Mouse (Mus musculus) spleen, postnatal 36 days (tissue): ENCODE measurements around the gene Gm11634.
"Not testable (repeated sequence)": the region's sequence is repeated elsewhere in the genome, so short reads cannot be mapped to it uniquely, and the experiment has no call there.

Experiments
- DNase-seq, 2 experiments: peaks; one replicate each; pipeline ENCODE4 v3.0.0; 2022; ENCODE audit warnings: low spot score in 2 of 2, mixed read lengths in 1 of 2

The Gm11634 gene

DNA sequence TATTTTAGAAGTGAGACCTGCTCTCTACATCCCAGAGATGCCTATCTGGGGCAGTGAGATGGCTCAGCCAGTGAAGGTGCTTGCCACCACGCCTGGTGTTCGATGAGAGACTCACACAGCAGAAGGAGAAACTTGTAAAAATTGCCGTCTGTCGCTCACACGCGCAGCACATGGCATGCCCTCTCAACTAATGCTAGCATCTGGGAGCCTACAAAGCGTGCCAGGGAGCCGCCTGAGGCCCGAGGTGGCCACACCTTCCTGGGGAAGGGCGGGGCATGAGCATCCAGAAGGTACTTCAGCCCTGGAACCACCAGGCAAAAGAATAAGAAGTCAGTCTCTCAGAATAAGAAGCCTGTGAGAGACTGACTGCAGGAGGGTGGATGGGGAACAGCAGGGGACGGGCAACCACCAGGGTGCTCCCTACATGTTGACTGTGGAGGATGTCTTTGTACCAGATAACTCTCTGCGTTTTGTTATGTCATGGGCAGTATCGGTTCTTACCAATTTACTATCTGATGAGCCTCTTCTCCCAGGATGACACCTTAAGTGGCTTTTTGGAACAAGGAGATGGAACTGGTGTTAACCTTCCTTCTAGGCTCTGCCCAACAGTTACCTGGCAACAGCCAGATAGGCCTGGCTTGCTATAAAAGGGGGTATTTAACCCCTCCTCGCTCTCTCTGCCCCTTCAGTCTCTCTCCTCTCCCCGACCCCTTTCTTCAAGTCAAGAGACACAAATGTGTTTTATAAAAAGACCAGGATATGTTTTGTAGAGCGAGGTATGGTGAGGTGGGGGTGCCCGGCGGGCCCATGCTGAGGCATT lies 18.1 kb upstream of the Gm11634 start:
- no peak for DNase-seq

DNA sequence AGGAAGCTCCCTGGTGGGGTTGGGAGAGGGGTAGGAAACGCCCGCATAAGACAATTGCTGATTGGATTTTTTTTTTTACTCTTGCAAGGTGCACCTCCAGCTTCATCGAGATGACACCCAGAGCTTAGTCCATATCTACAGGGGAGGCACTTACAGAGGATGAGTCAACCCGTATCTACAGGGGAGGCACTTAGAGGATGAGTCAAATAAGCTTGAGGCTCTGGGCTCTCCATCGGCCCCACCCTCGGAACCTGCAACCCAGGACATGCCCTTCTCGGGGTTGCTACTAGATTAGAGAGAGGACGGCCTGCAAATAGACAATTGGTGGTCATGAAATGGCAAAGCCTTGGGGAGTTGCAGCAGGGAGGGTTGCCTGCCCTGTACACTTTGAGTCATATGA lies 17.0 kb upstream of the Gm11634 start:
- DNase-seq: no peak

DNA sequence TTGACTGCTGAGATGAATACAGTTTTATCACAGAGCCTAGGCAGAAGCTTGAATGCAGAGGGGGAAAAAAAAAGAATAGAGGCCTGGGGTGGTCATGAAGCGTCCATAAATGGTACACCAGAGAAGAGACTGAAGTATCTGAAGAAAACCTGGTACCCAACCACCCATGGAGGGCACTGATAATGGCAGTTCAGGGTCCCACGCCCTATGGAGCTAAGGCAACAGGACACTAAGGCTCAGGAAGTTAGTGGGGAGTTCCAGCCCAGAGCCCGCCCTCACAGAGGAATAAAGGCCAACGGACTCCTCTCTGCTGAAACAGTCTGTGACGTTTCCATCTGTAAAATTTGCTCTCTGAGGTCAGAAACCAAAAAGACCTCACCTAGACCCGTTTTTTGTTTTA lies 16.3 kb upstream of the Gm11634 start:
- no peak for DNase-seq

DNA sequence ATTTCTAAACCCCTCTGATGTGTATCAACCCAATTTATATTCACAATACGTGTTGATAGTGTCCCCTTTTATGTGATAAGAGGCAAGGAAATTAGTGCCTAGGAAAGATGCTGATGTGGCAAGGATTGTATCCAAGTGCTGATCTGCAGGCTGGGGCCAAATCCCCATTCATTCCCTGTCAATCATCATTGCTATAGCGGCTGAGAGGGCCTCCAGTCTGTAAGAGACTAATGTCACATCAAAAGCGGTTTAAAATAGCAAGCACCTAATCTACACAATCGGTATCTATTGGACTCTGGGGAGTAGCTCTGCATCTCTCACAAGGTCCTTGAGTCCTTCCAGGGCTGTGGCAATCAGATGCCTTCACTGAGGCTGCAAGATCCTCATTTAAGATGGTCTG lies 15.1 kb upstream of the Gm11634 start:
- no peak for DNase-seq

DNA sequence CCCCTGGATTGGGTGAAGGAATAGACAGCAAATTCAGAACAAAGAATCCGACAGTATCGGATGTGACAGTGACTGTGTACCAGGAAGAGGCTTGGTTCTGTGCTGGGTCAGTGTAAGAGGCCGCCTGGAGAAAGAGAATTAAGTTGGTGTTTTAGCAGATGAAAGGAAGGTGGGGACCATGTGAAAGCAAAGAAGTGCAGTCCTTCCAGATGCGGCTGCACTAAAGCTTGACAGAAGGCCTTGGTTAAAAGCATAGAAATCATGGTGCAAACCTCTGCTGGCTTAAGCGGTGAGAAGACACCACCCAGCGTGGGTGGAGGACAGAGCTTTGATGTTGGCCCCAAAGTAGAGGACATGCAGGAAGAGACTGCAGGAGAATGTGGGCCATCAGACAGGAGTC lies 14.5 kb upstream of the Gm11634 start:
- no peak for DNase-seq

DNA sequence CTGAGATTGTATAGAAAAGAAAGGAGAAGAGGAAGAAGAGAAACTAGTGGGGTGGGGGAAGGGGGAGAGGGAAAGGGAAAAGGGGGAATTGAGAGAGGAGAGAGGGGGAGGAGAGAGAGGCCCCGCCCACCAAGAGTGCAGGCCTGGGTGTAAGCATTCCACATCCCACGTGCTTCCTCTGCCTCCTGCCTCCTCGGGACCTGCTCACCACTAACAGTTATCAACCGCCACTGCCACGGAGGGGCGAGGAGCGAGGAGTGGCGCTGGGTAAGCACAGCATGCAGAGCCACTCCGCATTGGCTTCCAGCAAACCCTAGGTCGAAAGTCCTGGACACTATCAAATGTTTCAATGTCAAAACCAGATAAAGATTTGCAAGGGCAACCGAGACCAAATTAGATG lies 11.4 kb upstream of the Gm11634 start:
- DNase-seq: no peak

DNA sequence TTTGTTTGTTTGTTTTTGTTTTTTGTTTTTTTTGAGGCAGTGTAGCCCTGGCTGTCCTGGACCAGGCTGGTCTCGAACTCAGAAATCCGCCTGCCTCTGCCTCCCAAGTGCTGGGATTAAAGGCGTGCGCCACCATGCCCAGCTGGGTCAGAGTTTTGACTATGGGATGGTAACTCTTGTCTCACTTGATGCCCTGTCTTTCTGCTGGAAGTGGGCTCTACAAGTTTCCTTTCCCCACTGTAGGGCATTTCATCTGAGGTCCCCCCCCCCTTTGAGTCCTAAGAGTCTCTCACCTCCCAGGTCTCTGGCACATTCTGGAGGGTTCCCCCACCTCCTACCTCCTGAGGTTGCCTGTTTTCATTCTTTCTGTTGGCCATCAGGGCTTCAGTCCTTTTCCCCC lies 8.1 kb upstream of the Gm11634 start:
- not testable (repeated sequence) for DNase-seq

DNA sequence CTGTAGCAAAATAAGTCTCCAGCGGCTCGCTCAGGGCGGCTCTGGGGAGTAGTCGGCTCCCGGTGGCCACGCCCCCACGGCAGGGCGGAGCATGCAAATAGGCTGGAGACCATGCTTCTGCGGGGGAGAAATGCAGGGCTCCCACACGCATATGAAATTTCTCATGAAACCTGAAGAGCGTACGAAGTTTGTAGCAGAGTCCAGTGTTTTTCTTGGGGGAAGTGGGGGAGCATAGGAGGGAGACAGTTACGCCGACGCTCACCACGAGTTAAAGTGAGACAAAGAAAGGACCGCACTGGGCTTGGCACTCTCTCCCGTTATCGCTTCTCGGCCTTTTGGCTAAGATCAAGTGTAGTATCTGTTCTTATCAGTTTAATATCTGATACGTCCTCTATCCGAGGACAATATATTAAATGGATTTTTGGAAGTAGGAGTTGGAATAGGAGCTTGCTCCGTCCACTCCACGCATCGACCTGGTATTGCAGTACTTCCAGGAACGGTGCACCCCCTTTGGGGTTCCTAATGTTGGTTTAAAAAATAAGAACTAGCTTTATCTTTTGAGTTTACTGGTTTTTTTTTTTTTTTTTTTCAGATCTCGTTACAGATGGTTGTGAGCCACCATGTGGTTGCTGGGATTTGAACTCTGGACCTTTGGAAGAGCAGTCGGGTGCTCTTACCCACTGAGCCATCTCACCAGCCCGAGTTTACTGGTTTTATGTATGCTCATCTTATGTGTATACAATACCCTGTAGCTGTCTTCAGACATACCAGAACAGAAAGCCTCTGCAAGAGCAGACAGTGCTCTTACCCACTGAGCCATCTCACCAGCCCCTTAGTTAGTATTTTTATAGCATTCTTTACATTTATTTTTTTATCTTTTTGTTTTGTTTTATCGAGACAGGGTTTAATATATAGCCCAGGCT lies 5.7 kb upstream of the Gm11634 start:
- peak; percentile 79 to 84 for DNase-seq

DNA sequence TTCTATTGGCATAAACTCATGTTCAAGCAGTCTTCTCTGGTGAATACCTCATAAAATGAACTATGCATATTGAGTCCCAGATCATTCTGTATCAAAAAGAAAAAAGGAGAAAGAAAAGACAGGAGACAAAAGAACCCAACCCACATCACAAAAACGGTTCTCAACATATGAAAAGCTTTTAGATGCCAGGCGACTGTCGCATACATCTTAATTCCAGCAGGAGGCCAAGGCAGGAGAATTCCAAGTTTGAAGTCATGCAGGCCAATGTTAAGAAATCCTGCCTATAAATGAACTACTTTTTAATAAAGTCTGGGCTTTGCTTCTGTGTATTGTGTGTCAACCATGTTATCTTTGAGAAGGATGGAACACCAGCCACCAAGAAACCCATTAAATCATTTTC lies 5.1 kb upstream of the Gm11634 start:
- no peak for DNase-seq

DNA sequence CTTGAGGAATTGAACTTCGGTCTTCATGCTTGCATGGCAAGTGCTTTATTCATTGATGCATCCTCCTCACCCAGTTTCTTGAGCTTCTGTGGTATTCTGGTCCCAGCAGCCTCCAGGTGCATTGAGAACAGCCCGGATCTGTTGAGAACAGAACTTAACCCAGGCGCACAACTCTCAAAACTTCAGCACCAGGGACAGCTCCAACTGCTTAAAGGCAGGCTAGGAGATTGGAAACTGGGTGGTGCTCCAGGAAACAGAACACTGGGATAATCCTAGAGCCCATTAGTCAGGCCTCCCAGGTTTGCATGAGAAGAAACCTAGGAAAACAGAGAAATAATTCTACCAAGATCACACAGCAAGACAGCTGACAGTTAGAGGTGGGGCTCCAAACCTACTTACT lies 3.4 kb upstream of the Gm11634 start:
- DNase-seq: peak in 1 of 2 experiments; percentile 19

DNA sequence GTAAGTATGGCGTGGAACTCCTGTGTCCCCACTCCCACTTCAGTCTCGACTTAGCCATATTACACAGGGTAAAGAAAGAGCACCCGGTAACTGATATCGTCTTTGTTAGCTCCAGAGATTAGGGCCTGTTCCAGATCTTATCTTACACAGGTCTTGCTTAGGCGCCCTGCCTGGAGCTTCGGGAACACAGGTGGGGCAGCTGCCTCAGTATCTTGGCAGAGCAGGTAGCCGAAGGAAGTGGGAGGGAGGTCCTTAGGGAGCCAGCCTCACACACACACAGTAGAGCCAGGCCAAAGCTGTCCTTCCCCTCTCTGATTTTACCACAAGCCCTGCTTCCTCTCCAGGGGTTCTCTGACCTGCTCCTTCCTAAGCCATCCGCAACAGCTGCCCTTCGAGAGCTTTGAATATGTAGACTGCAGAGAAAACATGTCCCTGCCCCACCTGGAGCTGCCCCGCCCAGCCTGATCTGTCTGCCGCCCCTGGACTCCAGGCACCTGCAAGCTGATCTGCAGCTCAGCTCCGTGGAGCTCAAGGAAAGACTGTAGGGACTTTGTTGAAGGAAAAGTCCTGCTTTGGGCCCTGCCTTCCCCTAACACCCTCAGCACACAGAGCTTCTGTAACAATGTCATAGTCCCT lies 8.9 kb downstream of the Gm11634 start:
- no peak for DNase-seq

DNA sequence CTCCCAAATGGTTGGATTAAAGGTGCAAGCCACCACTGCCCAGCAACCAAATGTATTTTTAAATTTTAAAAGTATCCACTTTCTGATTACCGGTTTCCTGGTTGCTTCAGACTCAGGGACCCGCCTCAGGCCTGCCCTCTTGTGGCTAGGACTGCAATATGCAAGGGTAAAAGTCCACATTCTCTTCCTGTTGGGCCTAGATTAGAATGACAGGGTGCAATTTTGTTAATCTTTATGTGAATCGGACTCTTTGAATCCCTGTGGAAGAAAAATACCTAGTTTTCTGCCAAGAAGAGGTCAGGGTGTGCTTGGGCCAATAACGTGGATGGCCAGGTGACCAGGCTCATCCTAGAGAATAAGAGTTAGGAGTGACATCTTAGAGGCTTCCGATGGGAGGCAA lies 9.6 kb downstream of the Gm11634 start:
- peak; percentile 45 to 56 for DNase-seq

DNA sequence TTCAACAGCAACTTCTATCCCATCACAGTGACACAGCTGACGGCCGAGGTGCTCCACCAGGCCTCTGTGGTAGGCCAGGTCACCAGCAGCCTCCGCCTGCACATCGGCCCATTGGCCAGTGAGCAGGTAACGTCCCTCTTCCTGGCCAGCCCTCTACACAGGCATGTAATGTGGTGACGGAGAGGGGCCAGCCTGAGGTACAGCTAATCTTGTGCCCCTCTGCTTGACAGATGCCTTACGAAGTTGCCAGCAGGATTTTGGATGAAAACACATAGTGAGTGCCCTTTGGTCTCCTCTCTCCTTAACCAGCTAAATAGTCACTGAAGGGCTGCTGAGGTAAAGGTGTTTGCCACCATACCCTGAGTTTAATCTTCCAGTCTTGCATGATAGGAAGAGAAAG lies 10.2 kb downstream of the Gm11634 start:
- DNase-seq: no peak

DNA sequence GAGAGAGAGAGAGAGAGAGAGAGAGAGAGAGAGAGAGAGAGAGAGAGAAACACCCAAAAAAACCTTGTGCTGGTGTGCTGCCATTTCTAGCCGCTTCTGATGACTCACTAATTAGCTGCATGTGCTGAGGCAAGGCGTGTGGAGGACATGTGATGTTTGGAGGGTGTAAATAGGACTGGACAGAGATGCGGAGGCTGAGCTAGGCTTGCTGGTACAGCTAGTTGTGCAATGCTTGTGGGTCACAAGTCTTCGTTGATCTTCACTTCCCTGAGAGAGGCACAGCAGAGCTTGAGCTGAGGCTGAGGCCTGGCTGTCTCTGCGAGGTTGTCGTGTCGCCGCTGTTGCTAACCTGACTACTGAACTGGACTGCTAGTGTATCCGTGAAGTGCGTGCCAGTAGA lies 11.4 kb downstream of the Gm11634 start:
- no peak for DNase-seq

DNA sequence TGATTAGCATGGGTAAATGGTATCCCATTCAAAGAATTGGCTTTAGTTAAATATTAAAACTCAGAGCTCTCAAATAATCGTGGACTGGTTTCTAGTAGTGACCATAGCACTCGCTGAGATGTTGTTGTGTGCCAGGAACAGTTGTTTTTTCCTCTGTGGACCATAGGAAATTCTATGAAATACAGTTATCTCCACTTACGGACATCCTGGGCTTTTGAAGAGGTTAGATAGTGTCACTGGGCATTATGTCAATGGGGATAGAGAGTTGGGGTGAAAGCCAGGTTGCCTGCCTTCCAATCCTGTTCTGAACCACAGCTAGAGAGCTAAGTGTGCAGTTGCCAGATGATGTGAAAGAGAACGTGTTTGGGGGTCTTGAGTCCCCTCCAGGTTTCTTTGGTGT lies 13.3 kb downstream of the Gm11634 start:
- no peak for DNase-seq

DNA sequence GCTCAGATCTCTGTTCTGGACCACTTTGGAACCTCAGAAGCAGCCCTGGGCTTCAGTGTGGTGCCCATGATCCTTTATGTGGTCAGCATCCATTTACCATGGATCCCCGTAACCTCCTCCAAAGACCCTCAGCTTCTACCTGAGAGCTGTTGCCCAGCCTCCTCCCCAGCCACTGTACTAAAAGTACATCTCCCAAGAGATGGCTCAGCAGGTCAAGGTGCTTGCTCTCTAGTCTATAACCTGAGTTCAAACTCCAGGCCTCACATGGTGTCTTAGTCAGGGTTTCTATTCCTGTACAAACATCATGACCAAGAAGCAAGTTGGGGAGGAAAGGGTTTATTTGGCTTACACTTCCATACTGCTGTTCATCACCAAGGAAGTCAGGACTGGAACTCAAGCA lies 14.0 kb downstream of the Gm11634 start:
- DNase-seq: not testable (repeated sequence)

DNA sequence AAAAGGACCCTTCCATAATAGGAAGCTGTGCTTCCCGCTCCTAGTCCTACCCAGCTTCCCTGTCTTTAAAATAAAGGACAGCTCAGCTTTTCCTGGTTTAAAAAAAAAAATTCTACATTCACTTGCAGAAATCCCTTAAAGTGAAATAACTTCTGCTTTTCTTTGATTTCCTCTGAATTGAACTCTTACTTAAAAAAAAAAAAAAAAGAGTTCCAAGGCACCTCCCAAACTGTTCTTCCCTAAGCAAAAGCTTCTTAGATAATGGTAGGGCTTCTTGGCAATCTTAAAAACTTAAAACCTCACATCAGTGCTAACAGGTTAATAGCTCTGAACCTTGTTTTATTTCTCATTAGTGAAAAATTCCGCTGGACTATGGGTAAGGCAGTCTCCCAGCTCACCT lies 15.9 kb downstream of the Gm11634 start:
- DNase-seq: no peak

DNA sequence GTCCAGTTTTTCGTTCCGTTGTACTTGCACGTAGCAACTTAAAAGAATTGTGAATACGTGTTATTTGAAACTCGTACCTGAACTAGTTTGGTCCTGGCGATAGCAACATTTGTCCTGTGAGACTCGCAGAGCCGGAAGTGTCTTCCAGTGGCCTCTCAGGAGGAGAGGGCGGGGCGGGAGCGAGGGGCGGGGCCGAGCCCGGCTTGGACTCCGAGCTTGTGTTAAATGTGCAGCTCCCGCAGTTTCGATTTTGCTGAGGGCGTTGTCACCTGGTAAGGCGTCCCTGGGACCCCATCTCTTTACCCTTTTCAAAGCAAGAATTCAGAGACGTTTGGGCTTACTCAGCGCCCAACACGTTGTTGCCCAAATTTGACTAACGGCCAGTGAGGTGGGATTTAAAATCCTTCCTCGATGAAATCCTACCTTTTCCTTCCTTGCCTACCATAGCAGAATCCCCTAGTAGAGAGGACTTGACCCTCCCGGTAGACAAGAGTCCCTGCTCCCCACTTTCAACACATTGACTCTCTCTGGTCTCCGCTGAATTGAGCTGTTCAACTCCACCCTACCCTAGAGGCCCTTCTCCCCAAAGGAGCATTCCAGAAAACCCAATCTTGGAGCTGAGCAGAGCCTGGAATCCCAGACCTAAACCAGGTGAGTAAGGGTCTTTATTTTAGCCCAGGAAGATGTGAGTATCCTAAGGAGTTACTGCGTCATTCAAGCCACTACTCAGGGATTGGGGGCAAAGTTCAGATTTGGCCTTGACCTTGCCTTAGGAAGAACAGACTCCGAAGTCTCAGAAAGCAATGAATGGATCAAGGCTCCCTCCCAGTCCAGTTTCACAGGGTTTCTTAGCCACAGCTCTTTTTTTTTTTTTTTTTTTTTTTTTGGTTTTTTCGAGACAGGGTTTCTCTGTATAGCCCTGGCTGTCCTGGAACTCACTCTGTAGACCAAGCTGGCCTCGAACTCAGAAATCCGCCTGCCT lies 16.7 kb downstream of the Gm11634 start, which contains the start of gene Tmem106a:
TSS of gene Tmem106a (plus strand) at position 189 of the 982 bp plus-strand sequence.
- peak; percentile 44 to 60 for DNase-seq

DNA sequence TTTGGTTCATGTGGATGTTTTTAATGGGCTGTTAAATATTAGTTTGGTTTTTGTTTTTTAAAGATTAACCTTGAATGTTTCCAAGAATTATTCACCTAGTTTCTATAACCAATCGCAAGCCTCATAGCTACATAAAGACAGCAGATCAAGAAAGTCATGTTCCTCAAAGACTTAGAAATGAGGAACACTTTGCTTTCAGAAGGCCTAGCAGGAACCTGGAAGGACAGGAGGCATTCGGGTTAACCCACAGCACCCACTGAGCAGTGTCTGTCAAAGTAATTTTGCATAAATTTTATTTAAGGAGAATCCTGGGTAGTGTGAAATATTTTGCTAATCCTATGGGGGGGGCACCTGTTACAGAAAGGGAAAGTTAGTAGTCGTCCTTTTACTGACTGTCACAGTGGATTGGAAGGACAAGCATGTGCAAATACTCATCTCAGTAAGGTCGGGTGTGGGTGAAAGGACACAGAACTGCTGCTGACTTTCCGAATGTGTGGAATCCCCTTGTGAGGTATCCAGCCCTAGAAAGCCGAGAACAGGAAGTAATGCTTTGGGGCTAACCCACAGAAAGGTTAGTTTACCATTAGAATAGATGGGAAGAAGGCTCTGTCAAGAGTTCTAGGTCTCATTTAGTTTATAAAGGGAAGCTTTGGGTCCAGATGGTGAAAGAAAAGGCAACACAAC lies 17.8 kb downstream of the Gm11634 start:
- DNase-seq: no peak

DNA sequence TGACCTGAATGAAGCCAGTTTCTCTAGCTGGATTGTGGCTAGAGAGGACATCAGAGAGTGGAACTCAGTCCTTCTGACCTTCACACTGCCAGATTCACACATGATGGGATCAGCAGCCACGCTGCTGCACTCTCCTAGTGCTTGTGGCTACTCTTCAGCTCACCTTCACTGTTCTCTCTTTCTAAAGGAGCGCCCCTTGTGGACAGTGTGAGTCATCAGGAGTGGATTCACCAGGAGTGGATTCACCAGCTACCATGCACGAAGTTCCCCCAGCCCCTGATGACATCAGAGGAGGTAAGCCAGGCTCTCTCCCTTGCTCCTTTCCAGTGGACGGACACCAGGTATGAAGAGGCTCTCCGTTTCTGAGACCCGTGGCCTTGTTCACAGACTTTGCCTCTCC lies 22.9 kb downstream of the Gm11634 start:
- no peak for DNase-seq

DNA sequence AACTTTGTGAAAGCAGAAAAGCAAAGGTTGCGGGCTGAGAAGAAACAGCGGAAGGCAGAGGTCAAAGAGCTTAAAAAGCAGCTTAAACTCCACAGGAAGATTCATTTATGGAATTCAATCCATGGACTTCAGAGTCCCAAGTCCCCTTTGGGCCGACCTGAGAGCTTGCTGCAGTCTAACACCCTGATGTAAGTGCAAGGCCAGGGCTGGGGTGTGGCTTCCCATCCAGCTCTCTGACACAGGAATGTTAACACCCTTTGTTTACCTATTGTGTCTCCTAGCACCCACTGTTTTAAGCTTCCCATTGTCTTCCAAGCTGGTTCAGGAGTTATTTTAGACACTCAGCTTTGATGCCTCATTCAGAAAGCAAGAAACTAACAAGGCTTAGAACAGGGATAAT lies 30.6 kb downstream of the Gm11634 start:
- no peak for DNase-seq
